Mouse (Mus musculus): ENCODE results near the gene Spata21. TPM values are rescaled to one million over a fixed set of nuclear protein-coding genes. Genes with fewer than 3 reads are reported as not detected.

The Spata21 gene
- total and polyA plus RNA-seq, 3 experiments: not detected

DNA sequence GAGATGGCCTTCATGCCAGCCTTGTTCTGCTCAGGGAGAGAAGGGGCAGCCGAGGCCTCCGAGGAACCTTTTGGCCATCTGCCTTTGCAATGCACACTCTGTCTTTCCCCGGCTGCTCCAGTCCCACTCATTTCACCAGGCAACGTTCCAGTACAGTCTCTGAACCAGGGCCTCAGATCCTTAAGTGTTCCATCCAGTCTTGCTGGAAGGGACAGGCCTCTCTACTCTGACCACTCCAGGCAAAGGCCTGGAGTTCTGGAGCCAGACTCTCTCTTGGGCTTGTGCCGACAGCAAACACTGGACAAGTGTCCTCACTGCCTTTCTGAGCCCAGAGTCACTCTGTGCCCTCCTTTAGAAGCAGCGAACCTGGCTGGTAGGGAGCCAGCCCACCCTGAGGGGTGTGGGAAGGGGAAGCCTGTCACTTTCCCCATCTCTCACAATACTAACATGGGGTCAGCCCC lies 26.4 kb downstream of the Spata21 start:
- peaks cover 7% of the 10 kb centered on the region for H3K9me3 ChIP-seq (replicated peaks)
- H3K36me3 ChIP-seq (replicated peaks): peaks cover 95% of the 10 kb centered on the region
- H3K4me1 ChIP-seq (ENCODE audit: insufficient read depth, low read depth, low read length): peaks cover 33% of the 10 kb centered on the region
- no peak for ATAC-seq (ENCODE audit: extremely low read depth, insufficient number of reproducible peaks, low FRiP score, poor library complexity, severe bottlenecking)
- DNase-seq (ENCODE audit: low spot score): no peak
- H3K4me3 ChIP-seq (ENCODE audit: low read depth, low read length): no peak overlapping the region
- no peaks in the 10 kb centered on the region for H3K27me3 ChIP-seq (ENCODE audit: insufficient read depth, low read length)
- TF ChIP-seq CTCF (IDR thresholded peaks at IDR 0.05; ENCODE audit: low read depth, low read length): no peak
- TF ChIP-seq TAL1 (conservative IDR thresholded peaks at IDR 0.05; ENCODE audit: low read depth, low read length): no peak
- no peak for TF ChIP-seq GATA2 (IDR thresholded peaks at IDR 0.05; ENCODE audit: borderline replicate concordance, low read depth, low read length)
- no peak for TF ChIP-seq GATA1 (IDR thresholded peaks at IDR 0.05; ENCODE audit: borderline replicate concordance, low read length)
- TF ChIP-seq POLR2AphosphoS5 (IDR thresholded peaks at IDR 0.05; ENCODE audit: insufficient replicate concordance, low read depth, low read length): no peak

DNA sequence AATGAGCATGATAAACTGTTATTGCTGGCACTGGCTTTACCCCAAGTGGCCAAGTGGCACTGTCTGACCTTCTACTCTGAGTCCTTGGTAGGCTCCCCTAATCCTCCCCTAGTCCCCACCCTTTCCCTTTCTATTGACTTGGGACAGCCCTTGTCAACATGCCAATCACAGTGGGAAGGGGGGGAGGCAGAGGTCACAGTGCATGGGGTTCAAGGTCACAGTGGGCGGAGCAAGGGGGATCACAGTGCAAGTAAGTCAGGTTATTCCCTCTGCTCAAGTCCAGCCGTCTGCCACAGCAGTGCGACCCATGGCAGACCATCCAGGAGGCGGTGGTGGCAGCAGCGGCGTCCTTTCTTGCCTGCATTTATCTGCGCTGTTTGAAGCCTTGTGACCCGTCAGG lies 27.3 kb downstream of the Spata21 start:
- no peak for TF ChIP-seq GATA2 (IDR thresholded peaks at IDR 0.05; ENCODE audit: borderline replicate concordance, low read depth, low read length)
- TF ChIP-seq GATA1 (IDR thresholded peaks at IDR 0.05; ENCODE audit: borderline replicate concordance, low read length): no peak
- no peak for TF ChIP-seq CTCF (IDR thresholded peaks at IDR 0.05; ENCODE audit: low read depth, low read length)
- TF ChIP-seq TAL1 (conservative IDR thresholded peaks at IDR 0.05; ENCODE audit: low read depth, low read length): no peak
- no peak for TF ChIP-seq POLR2AphosphoS5 (IDR thresholded peaks at IDR 0.05; ENCODE audit: insufficient replicate concordance, low read depth, low read length)
- peaks cover 100% of the 10 kb centered on the region for H3K36me3 ChIP-seq (replicated peaks)
- ATAC-seq (ENCODE audit: extremely low read depth, insufficient number of reproducible peaks, low FRiP score, poor library complexity, severe bottlenecking) (no peak), DNase-seq (ENCODE audit: low spot score) (no peak)
- H3K4me1 ChIP-seq (ENCODE audit: insufficient read depth, low read depth, low read length): peaks cover 33% of the 10 kb centered on the region
- peaks cover 4% of the 10 kb centered on the region for H3K9me3 ChIP-seq (replicated peaks)
- H3K4me3 ChIP-seq (ENCODE audit: low read depth, low read length): no peak overlapping the region
- H3K27me3 ChIP-seq (ENCODE audit: insufficient read depth, low read length): no peaks in the 10 kb centered on the region

DNA sequence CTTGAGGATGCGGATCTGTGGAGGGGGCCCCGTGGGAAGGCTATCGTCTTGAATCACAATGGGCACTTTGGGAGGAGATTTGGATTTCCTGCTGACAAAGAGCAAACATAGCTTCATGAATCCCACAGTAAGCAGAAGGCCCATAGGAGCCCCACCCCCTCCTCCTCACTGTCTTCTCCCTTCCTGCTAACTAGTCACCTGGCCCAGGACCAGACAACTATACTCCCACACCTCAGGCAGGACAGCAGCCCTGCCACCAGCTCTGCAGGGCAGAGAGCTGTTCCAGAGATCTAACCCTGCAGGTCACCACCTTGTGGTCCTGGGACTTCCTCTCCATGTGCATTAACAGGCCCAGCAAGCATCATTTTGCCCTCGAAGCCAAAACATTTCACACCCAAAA lies 30.6 kb downstream of the Spata21 start:
- H3K9me3 ChIP-seq (replicated peaks): no peaks in the 10 kb centered on the region
- TF ChIP-seq POLR2AphosphoS5 (IDR thresholded peaks at IDR 0.05; ENCODE audit: insufficient replicate concordance, low read depth, low read length) (no peak), TAL1 (conservative IDR thresholded peaks at IDR 0.05; ENCODE audit: low read depth, low read length) (no peak), GATA1 (IDR thresholded peaks at IDR 0.05; ENCODE audit: borderline replicate concordance, low read length) (no peak), GATA2 (IDR thresholded peaks at IDR 0.05; ENCODE audit: borderline replicate concordance, low read depth, low read length) (no peak), CTCF (IDR thresholded peaks at IDR 0.05; ENCODE audit: low read depth, low read length) (no peak)
- peaks cover 97% of the 10 kb centered on the region for H3K36me3 ChIP-seq (replicated peaks)
- no peak overlapping the region for H3K4me3 ChIP-seq (ENCODE audit: low read depth, low read length)
- no peaks in the 10 kb centered on the region for H3K27me3 ChIP-seq (ENCODE audit: insufficient read depth, low read length)
- peaks cover 47% of the 10 kb centered on the region for H3K4me1 ChIP-seq (ENCODE audit: insufficient read depth, low read depth, low read length)
- ATAC-seq (ENCODE audit: extremely low read depth, insufficient number of reproducible peaks, low FRiP score, poor library complexity, severe bottlenecking) (no peak), DNase-seq (ENCODE audit: low spot score) (no peak)

GRCm38 (mm10) chr4:141120700-141121099 lies 32.6 kb downstream of the Spata21 start:
- ATAC-seq (ENCODE audit: extremely low read depth, insufficient number of reproducible peaks, low FRiP score, poor library complexity, severe bottlenecking): no peak

GRCm38 (mm10) chr4:141122663-141123062 lies 34.5 kb downstream of the Spata21 start:
- DNase-seq (ENCODE audit: low spot score) (no peak), ATAC-seq (ENCODE audit: extremely low read depth, insufficient number of reproducible peaks, low FRiP score, poor library complexity, severe bottlenecking) (no peak)
- TF ChIP-seq POLR2AphosphoS5 (IDR thresholded peaks at IDR 0.05; ENCODE audit: insufficient replicate concordance, low read depth, low read length) (no peak), TAL1 (conservative IDR thresholded peaks at IDR 0.05; ENCODE audit: low read depth, low read length) (no peak)
- peaks cover 96% of the 10 kb centered on the region for H3K36me3 ChIP-seq (replicated peaks)
- no peaks in the 10 kb centered on the region for H3K27me3 ChIP-seq (ENCODE audit: insufficient read depth, low read length)
- H3K9me3 ChIP-seq (replicated peaks): no peaks in the 10 kb centered on the region
- H3K4me1 ChIP-seq (ENCODE audit: insufficient read depth, low read depth, low read length): peaks cover 31% of the 10 kb centered on the region
- H3K4me3 ChIP-seq (ENCODE audit: low read depth, low read length): no peak overlapping the region

More at GRCm38 (mm10) chr4:141120700-141121099, 32.6 kb downstream of the Spata21 start:
- no peak for DNase-seq (ENCODE audit: low spot score)
- Histone ChIP-seq H3K4me3 (ENCODE audit: low read depth, low read length) (no peak overlapping the region), H3K27me3 (ENCODE audit: insufficient read depth, low read length) (no peaks in the 10 kb centered on the region), H3K4me1 (ENCODE audit: insufficient read depth, low read depth, low read length) (peaks cover 31% of the 10 kb centered on the region), H3K36me3 (replicated peaks) (peaks cover 97% of the 10 kb centered on the region), H3K9me3 (replicated peaks) (no peaks in the 10 kb centered on the region)
- no peak for TF ChIP-seq TAL1 (conservative IDR thresholded peaks at IDR 0.05; ENCODE audit: low read depth, low read length)
- no peak for TF ChIP-seq POLR2AphosphoS5 (IDR thresholded peaks at IDR 0.05; ENCODE audit: insufficient replicate concordance, low read depth, low read length)
- no peak for TF ChIP-seq GATA2 (IDR thresholded peaks at IDR 0.05; ENCODE audit: borderline replicate concordance, low read depth, low read length)
- TF ChIP-seq CTCF (IDR thresholded peaks at IDR 0.05; ENCODE audit: low read depth, low read length): no peak
- TF ChIP-seq GATA1 (IDR thresholded peaks at IDR 0.05; ENCODE audit: borderline replicate concordance, low read length): no peak

DNA sequence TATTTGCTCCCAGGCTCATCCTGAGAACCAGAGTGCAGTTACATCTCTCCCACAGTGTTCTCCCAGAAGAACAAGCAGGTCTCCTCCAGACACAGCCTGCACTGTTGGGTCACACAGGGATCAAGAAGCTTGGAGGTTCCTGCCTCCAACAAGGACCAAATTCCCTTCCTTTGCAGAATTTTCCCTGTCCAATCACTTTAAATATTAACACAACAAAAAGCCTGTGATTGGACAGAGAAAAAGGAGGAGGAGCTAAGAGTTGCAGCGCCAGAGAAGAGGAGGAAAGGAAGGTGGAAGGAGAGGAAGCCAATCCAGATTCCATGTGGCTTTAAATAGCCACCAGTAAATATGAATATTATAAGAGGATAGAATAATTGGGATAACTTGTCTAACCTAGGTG lies 34.9 kb downstream of the Spata21 start:
- H3K27me3 ChIP-seq (ENCODE audit: insufficient read depth, low read length): no peaks in the 10 kb centered on the region
- no peak overlapping the region for H3K4me3 ChIP-seq (ENCODE audit: low read depth, low read length)
- H3K4me1 ChIP-seq (ENCODE audit: insufficient read depth, low read depth, low read length): peaks cover 31% of the 10 kb centered on the region
- H3K9me3 ChIP-seq (replicated peaks): no peaks in the 10 kb centered on the region
- ATAC-seq (ENCODE audit: extremely low read depth, insufficient number of reproducible peaks, low FRiP score, poor library complexity, severe bottlenecking): no peak
- no peak for TF ChIP-seq TAL1 (conservative IDR thresholded peaks at IDR 0.05; ENCODE audit: low read depth, low read length)
- TF ChIP-seq CTCF (IDR thresholded peaks at IDR 0.05; ENCODE audit: low read depth, low read length): no peak
- TF ChIP-seq POLR2AphosphoS5 (IDR thresholded peaks at IDR 0.05; ENCODE audit: insufficient replicate concordance, low read depth, low read length): no peak
- no peak for DNase-seq (ENCODE audit: low spot score)
- H3K36me3 ChIP-seq (replicated peaks): peaks cover 94% of the 10 kb centered on the region

Data from G1E (cell line).